Mouse (Mus musculus) thymus, postnatal 25 days (tissue): Measurements from ENCODE around the gene Cdk17.
"Not testable (repeated sequence)": the region's sequence is repeated elsewhere in the genome, so short reads cannot be mapped to it uniquely, and the experiment has no call there.

Experiments
- DNase-seq: peaks from one replicate; pipeline ENCODE4 v3.0.0; 2022

Cdk17 gene

GRCm38 (mm10) chr10:93143285-93143985 is 17.2 kb upstream of the Cdk17 start:
- no peak for DNase-seq

DNA sequence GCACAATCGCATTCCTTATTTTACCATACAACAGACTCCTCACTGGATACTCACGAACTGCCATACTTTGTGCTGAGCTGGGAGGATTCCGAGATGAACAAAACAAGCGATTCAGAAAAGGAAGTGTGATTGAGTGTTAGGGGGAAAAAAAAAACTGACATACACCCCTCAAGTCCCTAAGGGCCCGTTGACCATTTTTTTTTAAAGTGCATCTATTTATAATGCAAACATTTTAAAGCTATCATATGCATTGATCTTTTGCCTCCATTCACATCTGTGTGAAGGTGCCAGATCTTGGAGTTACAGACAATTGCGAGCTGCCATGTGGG is 16.7 kb upstream of the Cdk17 start:
- no peak for DNase-seq

GRCm38 (mm10) chr10:93144579-93144978 is 16.1 kb upstream of the Cdk17 start:
- no peak for DNase-seq

GRCm38 (mm10) chr10:93145088-93145487 is 15.6 kb upstream of the Cdk17 start:
- DNase-seq: peak; percentile 63

GRCm38 (mm10) chr10:93146601-93147000 is 14.1 kb upstream of the Cdk17 start:
- DNase-seq: peak; percentile 82

- no peak for DNase-seq
Measured at GRCm38 (mm10) chr10:93147691-93148090, 13.0 kb upstream of the Cdk17 start.

DNA sequence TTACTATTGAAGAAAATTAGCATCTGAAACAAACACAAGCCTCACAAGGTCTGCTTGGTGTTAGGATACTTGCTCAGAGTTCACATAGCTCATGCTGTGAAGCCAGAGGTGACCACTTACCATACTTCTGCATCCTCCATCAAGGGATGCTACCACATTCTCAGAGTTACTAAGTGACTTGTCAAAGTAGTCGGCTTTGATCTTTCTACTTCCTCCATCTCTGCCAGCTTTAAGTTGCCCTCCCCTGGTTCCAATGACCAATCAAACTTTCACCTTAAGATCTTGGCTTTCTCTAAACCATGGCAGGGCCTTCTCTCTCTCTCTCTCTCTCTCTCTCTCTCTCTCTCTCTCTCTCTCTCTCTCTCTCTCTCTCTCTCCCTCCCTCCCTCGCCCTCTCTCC is 11.1 kb upstream of the Cdk17 start:
- no peak for DNase-seq

DNA sequence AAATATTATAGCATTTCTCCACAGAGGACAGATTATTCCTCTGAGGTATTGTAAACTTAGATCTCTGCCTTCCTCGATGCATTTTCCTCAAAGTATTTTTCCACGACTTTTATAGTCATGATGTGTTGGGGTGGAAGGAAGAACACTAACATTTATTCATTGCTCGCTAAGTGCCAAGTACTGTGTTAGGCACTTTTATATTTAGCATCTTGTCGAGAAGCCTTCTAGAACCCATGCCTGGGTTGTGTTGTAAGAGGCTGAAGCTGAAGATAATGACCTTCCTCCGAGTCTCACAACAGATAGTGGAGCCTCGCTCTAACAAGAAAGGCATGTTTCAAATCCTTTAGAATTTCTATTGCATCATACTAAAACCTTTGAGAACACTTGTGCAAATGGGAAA is 8.9 kb upstream of the Cdk17 start:
- DNase-seq: no peak

- no peak for DNase-seq
Measured at GRCm38 (mm10) chr10:93152698-93153097, 8.0 kb upstream of the Cdk17 start.

- not testable (repeated sequence) for DNase-seq
Measured at GRCm38 (mm10) chr10:93153404-93153803, 7.3 kb upstream of the Cdk17 start.

- DNase-seq: no peak
Measured at GRCm38 (mm10) chr10:93159651-93160496, 801 bp upstream of the Cdk17 start.

DNA sequence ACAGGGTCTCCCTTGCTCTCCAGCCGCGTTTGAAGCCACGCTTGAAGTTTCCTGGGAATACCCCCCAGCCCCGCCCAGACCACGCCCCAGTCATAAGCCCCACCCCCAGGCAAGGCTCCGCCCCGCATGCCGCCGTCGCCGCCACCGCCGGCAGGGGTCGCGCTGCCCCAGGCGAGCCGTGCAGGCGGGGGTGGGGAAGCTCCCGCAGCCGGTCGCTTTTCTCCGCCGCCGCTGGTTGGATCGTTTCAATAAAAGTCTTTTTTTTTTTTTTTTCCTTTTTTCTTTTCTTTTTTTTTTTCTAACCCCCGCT is 223 bp upstream of the Cdk17 start:
- DNase-seq: peak; percentile 86

DNA sequence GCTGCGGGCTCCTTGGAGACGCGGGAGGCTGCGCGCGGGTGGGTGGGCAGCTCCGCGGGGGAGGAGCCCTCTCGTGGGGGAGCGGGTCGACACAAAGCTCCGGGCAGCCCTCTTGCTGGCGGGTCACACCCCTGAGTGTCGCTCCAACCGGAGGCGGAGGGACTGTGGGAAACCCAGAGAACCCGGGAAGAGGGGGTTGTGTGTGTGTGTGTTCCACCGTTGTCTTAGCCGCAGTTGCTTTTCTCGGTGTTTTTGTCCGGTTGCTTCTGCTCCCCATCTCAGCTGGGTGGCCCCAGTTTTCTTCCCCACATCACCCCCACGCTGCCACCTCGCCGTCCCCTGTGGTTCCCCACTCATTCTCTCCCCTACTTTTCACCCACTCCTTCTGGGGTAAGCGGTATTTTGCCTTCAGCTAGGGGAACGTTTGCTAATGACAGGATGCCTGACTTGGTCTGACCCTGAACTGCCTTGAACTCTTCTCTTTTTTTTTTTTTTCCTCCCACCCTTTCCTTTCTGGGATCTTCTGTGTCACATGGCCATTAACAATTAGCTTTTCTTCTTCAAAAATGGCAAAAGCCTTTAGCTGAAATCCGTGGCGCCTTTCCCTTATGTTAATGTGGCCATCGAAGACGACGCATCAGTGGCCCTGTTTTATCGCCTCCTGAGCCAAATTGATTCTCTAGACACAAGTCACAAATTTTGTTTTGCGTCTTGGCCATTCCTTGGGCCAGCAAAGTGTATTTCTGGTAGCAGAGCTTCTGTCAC is 1.0 kb downstream of the Cdk17 start:
- DNase-seq: peak; percentile 81

DNA sequence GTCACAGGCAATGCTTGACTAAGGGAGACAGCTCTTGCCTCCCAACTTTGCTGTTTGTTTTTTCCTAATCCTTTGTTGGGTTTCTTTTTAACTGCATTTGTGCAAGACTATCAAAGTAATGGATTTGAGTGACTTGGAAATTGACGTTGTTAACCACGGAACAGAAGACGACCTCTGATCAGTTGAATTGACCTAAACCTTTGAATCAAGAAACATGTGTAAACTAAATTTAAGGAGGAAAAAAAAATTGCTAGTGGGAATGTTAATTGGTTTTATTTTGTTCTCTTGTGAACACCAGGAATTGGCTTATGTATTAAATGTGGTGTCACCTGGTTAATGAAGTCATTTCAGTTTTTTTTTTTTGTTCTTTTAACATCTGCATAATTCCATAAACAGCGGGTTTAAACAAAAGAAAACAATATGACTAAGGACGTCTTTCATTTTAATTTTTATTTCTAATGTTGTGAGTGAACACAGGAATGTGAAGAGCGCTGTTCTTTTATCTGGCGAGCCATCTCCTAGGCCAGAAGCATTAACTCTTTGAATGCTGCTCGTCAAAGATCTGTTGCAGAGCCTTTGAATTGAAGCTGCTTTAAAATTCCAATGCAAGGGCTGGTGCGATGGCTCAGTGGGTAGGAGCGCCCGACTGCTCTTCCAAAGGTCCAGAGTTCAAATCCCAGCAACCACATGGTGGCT is 1.7 kb downstream of the Cdk17 start:
- no peak for DNase-seq

DNA sequence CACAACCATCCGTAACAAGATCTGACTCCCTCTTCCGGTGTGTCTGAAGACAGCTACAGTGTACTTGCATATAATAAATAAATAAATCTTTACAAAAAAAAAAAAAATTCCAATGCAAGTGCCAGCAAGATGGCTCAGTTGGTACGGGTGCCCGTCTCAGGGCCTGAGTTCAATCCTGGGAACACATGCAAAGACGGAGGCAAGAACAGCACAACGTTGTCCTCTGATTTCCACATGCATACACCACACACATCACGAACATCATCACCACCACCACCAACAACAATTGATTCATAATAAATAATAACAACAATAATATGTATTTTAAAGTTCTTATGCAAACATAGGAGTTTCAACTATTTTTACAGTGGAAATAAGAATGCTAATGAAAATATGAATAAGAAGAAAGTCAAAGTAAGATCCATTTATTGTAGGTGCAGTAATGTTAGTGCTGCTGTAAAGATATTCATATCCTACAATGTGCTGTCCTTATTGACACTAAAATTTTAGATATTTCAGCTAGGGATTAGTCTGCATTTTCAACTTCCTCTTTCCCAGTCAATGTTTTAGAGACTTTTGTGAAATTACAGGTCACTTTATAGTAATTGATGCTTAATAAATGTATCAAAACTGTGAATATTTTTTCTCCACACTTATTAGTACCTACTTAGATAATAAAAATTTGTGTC is 2.4 kb downstream of the Cdk17 start:
- DNase-seq: no peak

DNA sequence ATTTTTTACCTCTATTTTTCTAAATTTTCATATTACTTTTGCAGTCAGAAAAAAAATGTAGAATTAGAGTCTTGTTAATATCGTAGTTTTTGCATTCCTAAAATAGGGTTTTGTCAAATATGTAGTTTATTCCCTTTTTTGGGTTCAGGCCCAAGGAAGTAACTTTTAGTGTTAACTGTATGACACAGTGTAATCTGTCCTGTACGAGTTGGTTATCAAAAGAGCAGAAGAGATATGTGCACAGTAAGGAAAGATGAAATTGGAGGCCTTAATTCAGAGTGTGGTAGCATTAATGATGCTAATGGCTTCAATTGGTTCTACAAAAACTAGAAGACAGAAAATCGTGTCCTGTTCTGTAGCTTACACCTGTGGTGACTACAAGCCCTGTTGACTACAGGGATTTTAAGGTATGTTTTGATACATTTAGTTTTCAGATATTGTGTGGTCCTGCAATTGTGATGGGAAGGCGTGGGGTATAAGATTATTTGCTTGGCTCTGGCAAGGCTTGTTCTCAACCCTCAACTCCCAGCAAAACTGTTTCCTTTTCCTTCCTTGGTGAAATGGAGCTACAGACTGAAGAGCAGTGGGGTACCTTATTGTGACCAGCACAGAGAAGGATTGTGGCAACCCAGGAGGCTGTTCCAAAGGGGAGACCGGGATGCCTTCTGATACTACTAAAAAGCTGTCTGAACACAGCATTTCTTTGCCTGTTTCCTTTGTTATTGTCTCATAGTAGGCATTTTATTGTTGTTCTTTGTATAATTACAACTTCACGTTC is 3.2 kb downstream of the Cdk17 start:
- DNase-seq: no peak

GRCm38 (mm10) chr10:93165416-93166381 is 5.0 kb downstream of the Cdk17 start:
- DNase-seq: peak; percentile 49

- DNase-seq: no peak
Measured at GRCm38 (mm10) chr10:93166382-93166769, 5.7 kb downstream of the Cdk17 start.

GRCm38 (mm10) chr10:93167311-93167710 is 6.6 kb downstream of the Cdk17 start:
- DNase-seq: peak; percentile 33

GRCm38 (mm10) chr10:93168067-93168466 is 7.4 kb downstream of the Cdk17 start:
- no peak for DNase-seq
